Mouse (Mus musculus) hindbrain, embryonic 16.5 days (tissue): ENCODE results near the gene Serpinb13. TPM values are rescaled to one million over a fixed set of nuclear protein-coding genes. Genes with fewer than 3 reads are reported as not detected.

ENCODE experiments used
- ATAC-seq: fragments of 200-750 bp; cut with Nextera tagmentation; 2 replicates; pipeline ENCODE4 v1.8.0; 2017; ENCODE audit warnings: moderate TSS enrichment, moderate library complexity
- H3K27ac ChIP-seq: fragments of 300-500 bp; sonication (generic); 2 replicates; pipeline ENCODE4 v1.5.1; 2014; ENCODE audit warnings: low read depth, mild to moderate bottlenecking, control low read depth, low read length, moderate library complexity
- H3K27me3 ChIP-seq: fragments of 300-500 bp; sonication (generic); replicated peaks from 2 replicates; pipeline ENCODE4 v1.6.1; 2014; ENCODE audit warnings: low read length; ENCODE audit not compliant: control insufficient read depth, insufficient read depth
- H3K36me3 ChIP-seq: fragments of 300-500 bp; sonication (generic); 2 replicates; pipeline ENCODE4 v1.6.1; 2014; ENCODE audit warnings: mild to moderate bottlenecking, low read length, moderate library complexity, mixed read lengths; ENCODE audit not compliant: control insufficient read depth, insufficient read depth
- H3K4me1 ChIP-seq: fragments of 300-500 bp; sonication (generic); 2 replicates; pipeline ENCODE4 v1.6.1; 2014; ENCODE audit warnings: low read depth, low read length; ENCODE audit not compliant: control insufficient read depth, insufficient read depth
- H3K4me2 ChIP-seq: fragments of 300-500 bp; sonication (generic); 2 replicates; pipeline ENCODE4 v1.6.1; 2014; ENCODE audit warnings: mild to moderate bottlenecking, low read length, control low read depth, moderate library complexity
- H3K4me3 ChIP-seq: fragments of 300-500 bp; sonication (generic); 2 replicates; pipeline ENCODE4 v1.5.1; 2014; ENCODE audit warnings: mild to moderate bottlenecking, low read length, control low read depth, moderate library complexity
- H3K9ac ChIP-seq: fragments of 300-500 bp; sonication (generic); 2 replicates; pipeline ENCODE4 v1.6.1; 2014; ENCODE audit warnings: low read depth, mild to moderate bottlenecking, control low read depth, low read length, moderate library complexity
- H3K9me3 ChIP-seq: fragments of 300-500 bp; sonication (generic); 2 replicates; pipeline ENCODE4 v1.6.1; 2014; ENCODE audit warnings: mild to moderate bottlenecking, low read length, moderate library complexity; ENCODE audit not compliant: control insufficient read depth
- WGBS: fragments of 180-500 bp; shearing (Covaris S2); extraction: QIAGEN DNeasy Blood & Tissue Kit; methylation state at CpG from one replicate; pipeline ENCODE4 v1.1.7; 2014; 5-methylcytosine and 5-hydroxymethylcytosine counted together
- polyA plus RNA-seq: library from polyadenylated mRNA; unstranded; fragments of >200 nt; fragmentation: Nextera tagmentation; extraction: Ambion mirVana; gene quantifications from 2 replicates; pipeline ENCODE4 v1.2.1, GENCODE M21; 2015

Gene Serpinb13
- not detected in 2 replicates for polyA plus RNA-seq

DNA sequence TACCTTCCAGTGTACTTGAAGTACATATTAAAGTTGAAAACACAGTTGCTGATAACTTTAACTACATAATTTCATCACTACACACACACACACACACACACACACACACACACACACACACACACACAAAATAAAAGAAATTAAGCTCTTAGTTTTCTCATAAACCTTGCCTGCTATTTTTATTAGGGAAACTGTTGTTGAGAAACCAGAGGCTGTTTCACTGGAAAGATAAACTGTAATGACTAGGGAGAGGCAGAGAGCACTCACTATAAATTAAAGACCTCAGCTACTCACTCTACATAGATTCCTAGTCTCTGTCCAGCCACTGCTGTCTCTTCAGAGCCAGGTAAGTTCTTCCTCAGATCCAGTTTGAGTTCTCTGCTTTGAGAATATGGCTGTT is at the start of gene Serpinb13:
Gene Serpinb13, plus strand, starts transcription at position 301 of the 400 bp plus-strand sequence.
- Histone ChIP-seq H3K27me3 (no peaks in the 10 kb centered on the region), H3K36me3 (no peaks in the 10 kb centered on the region), H3K4me1 (no peaks in the 10 kb centered on the region), H3K9me3 (no peaks in the 10 kb centered on the region), H3K27ac (no peak within 1 kb of the TSS), H3K9ac (no peak within 1 kb of the TSS), H3K4me2 (no peak within 1 kb of the TSS), H3K4me3 (no peak within 1 kb of the TSS)
- ATAC-seq = no peak

- Histone ChIP-seq H3K27ac (no peak overlapping the region), H3K27me3 (no peaks in the 10 kb centered on the region), H3K9ac (no peak overlapping the region), H3K4me1 (no peaks in the 10 kb centered on the region), H3K4me3 (no peak overlapping the region), H3K36me3 (no peaks in the 10 kb centered on the region), H3K9me3 (no peaks in the 10 kb centered on the region), H3K4me2 (no peak overlapping the region)
- no peak for ATAC-seq
- 83% methylated on average over 4 of the region's 4 CpGs for WGBS
Observed at GRCm38 (mm10) chr1:106931954-106932353, 48.8 kb upstream of the Serpinb13 start.

- Histone ChIP-seq H3K4me2 (no peak overlapping the region), H3K4me3 (no peak overlapping the region)
Observed at GRCm38 (mm10) chr1:106933658-106934057, 47.1 kb upstream of the Serpinb13 start.

DNA sequence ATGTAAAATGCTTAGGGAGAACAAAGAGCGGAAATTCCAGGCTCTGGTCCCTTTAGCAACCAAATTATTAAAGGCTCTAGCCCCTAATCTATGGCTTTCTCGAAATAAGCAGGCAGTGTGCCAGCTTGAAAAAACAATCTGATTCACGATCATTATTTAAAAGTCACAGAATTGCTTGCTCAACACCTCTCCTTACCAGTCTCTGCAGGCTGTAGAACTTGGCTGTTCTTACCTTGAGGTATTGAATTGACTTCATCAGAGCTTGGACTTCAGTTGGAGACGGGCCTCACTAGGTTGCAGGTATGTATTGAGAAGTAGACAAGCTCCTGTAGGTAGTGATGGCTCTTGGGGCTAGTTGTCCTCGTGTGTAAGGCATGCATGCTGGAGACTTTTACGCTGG is 46.5 kb upstream of the Serpinb13 start, which contains the start of gene Serpinb12:
Gene Serpinb12, plus strand, starts transcription at position 185 of the 400 bp plus-strand sequence.
- Histone ChIP-seq H3K27ac (no peak within 1 kb of the TSS), H3K4me2 (no peak within 1 kb of the TSS), H3K27me3 (no peaks in the 10 kb centered on the region), H3K9ac (no peak within 1 kb of the TSS), H3K36me3 (no peaks in the 10 kb centered on the region), H3K4me3 (no peak within 1 kb of the TSS), H3K9me3 (no peaks in the 10 kb centered on the region), H3K4me1 (no peaks in the 10 kb centered on the region)
- ATAC-seq = no peak
- 82% methylated on average over 6 of the region's 6 CpGs for WGBS

More at GRCm38 (mm10) chr1:106933658-106934057, 47.1 kb upstream of the Serpinb13 start:
- no peak for ATAC-seq
- H3K27ac ChIP-seq = no peak overlapping the region
- H3K9me3 ChIP-seq = no peaks in the 10 kb centered on the region
- no peak overlapping the region for H3K9ac ChIP-seq
- no peaks in the 10 kb centered on the region for H3K4me1 ChIP-seq
- H3K27me3 ChIP-seq = no peaks in the 10 kb centered on the region
- H3K36me3 ChIP-seq = no peaks in the 10 kb centered on the region

DNA sequence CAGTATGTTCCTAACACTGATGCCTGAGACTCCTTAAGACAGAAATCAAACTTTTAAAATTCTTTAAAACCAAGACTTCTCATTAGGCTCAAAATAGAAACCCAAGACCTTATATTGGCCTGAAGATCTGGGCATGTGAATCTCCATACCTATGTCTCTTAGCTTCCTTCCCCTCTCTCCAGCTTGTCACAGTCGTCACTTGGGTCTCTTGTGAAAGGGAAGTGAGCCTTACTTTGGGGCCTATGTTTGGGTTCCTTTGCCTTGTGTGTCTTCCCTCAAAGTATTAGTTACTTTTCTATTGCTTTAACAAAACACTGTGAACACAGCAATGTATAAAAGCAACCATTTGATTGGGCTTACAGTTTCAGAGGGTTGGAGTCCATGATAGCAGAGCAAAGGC is 33.6 kb upstream of the Serpinb13 start:
- H3K4me3 ChIP-seq = no peak overlapping the region

DNA sequence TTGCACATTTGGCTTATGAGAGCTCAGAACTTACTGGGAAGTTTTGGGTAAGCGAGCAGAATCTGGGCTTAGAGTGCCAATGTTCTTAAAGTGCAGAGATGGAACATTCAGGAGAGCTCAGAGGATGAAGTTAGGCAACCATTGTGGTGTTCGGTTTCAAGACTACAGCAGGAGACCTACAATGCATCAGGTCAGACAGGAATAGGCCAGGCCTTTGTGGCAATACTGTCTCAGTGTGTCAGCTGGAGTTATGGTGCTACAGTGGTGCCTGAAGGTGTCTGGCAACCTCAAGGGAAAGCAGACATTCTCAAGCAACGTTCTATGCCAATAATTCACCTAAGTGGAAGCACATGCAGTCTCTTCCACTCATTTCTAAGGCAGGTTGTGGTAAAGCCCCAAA is 20.8 kb upstream of the Serpinb13 start:
- no peak overlapping the region for H3K4me2 ChIP-seq
- H3K4me1 ChIP-seq = no peaks in the 10 kb centered on the region
- WGBS = 81% methylated on average over 3 of the region's 3 CpGs
- H3K36me3 ChIP-seq = no peaks in the 10 kb centered on the region
- ATAC-seq = no peak
- no peaks in the 10 kb centered on the region for H3K9me3 ChIP-seq
- no peak overlapping the region for H3K27ac ChIP-seq
- no peak overlapping the region for H3K9ac ChIP-seq
- H3K4me3 ChIP-seq = no peak overlapping the region
- H3K27me3 ChIP-seq = no peaks in the 10 kb centered on the region

More for the DNA sequence above, 33.6 kb upstream of the Serpinb13 start:
- Histone ChIP-seq H3K4me2 (no peak overlapping the region), H3K36me3 (no peaks in the 10 kb centered on the region), H3K27me3 (no peaks in the 10 kb centered on the region), H3K27ac (no peak overlapping the region), H3K4me1 (no peaks in the 10 kb centered on the region), H3K9ac (no peak overlapping the region), H3K9me3 (no peaks in the 10 kb centered on the region)
- WGBS = 75% methylated on average over 1 of the region's 1 CpGs
- ATAC-seq = no peak

- no peak overlapping the region for H3K4me2 ChIP-seq
- no peak overlapping the region for H3K9ac ChIP-seq
- H3K9me3 ChIP-seq = no peaks in the 10 kb centered on the region
- no peak for ATAC-seq
- no peaks in the 10 kb centered on the region for H3K27me3 ChIP-seq
- no peaks in the 10 kb centered on the region for H3K4me1 ChIP-seq
- WGBS = 43% methylated on average over 3 of the region's 3 CpGs
- no peak overlapping the region for H3K4me3 ChIP-seq
- H3K27ac ChIP-seq = no peak overlapping the region
- H3K36me3 ChIP-seq = no peaks in the 10 kb centered on the region
Observed at GRCm38 (mm10) chr1:106961023-106961422, 19.8 kb upstream of the Serpinb13 start.

GRCm38 (mm10) chr1:106983092-106983491 is 2.3 kb downstream of the Serpinb13 start:
- 100% methylated on average over 1 of the region's 1 CpGs for WGBS
- ATAC-seq = no peak
- H3K4me2 ChIP-seq = no peak overlapping the region
- H3K4me1 ChIP-seq = no peaks in the 10 kb centered on the region
- H3K9ac ChIP-seq = no peak overlapping the region
- H3K27ac ChIP-seq = no peak overlapping the region
- H3K4me3 ChIP-seq = no peak overlapping the region
- H3K27me3 ChIP-seq = no peaks in the 10 kb centered on the region
- H3K9me3 ChIP-seq = no peaks in the 10 kb centered on the region
- no peaks in the 10 kb centered on the region for H3K36me3 ChIP-seq

DNA sequence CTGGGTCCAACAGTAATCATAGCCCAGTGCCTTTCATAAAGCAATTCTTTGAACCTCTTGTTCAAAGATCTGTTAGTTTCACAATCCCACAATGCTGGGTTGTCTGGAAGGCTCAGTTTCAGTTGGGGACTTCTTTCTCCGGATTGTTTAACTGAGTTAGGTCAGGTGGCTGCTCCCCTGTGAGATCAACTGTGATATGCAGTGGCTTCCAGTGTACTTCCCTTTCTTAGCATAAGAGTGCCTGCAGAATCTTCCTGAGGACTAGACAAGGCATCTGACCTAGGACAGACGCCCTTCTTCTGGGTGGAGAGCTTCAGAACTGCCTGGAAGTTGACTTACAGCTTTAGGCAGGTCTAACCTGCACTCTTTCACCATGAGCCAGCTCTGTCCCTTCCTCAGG is 3.1 kb downstream of the Serpinb13 start:
- Histone ChIP-seq H3K9ac (no peak overlapping the region), H3K27me3 (no peaks in the 10 kb centered on the region), H3K36me3 (no peaks in the 10 kb centered on the region), H3K4me2 (no peak overlapping the region), H3K4me3 (no peak overlapping the region), H3K4me1 (no peaks in the 10 kb centered on the region), H3K27ac (no peak overlapping the region), H3K9me3 (no peaks in the 10 kb centered on the region)
- 74% methylated on average over 2 of the region's 2 CpGs for WGBS
- no peak for ATAC-seq

- no peak for ATAC-seq
- 76% methylated on average over 13 of the region's 13 CpGs for WGBS
- H3K4me2 ChIP-seq = no peak overlapping the region
- H3K27me3 ChIP-seq = no peaks in the 10 kb centered on the region
- H3K36me3 ChIP-seq = no peaks in the 10 kb centered on the region
- no peak overlapping the region for H3K9ac ChIP-seq
- H3K4me1 ChIP-seq = no peaks in the 10 kb centered on the region
- H3K27ac ChIP-seq = no peak overlapping the region
- H3K9me3 ChIP-seq = no peaks in the 10 kb centered on the region
- H3K4me3 ChIP-seq = no peak overlapping the region
Observed at GRCm38 (mm10) chr1:107000424-107000823, 19.6 kb downstream of the Serpinb13 start.
